In genomic region chr17:6743039-6743575, GRCm38 (mm10) we compare ENCODE assay signal across 12 mouse cellular contexts. TPM values are rescaled to one million over a fixed set of nuclear protein-coding genes. Genes with fewer than 3 reads are reported as not detected.
DNase-seq lines count a peak whose midpoint lies in the region; ATAC-seq lines count a peak whose summit lies in the region.
"Had no signal": no experiment of that assay in that cellular context is flagged by ENCODE, and none has a peak within 500 bp of the region (broad histone marks: within the 10 kb centered on the region; RNA-seq: fewer than 3 reads in every experiment).

No protein-coding gene starts in this region.

- WGBS in forebrain, embryonic 11.5 days, result 90% methylated on average over 11 of the region's 11 CpGs
- 90% methylated on average over 11 of the region's 11 CpGs for WGBS in forebrain, embryonic 12.5 days
- WGBS in kidney, embryonic 16.5 days, result 70% methylated on average over 11 of the region's 11 CpGs
- WGBS in intestine, embryonic 16.5 days, result 89% methylated on average over 11 of the region's 11 CpGs

- no peaks in the 10 kb centered on the region for H3K9me3 ChIP-seq in forebrain, embryonic 11.5 days (ENCODE audit: control insufficient read depth, low read length)
- H3K9me3 ChIP-seq in forebrain, embryonic 12.5 days, result no peaks in the 10 kb centered on the region
- H3K9me3 ChIP-seq in kidney, embryonic 16.5 days (ENCODE audit: low read length), result no peaks in the 10 kb centered on the region
- no peaks in the 10 kb centered on the region for H3K9me3 ChIP-seq in intestine, embryonic 16.5 days (ENCODE audit: control insufficient read depth, low read length)
- H3K9me3 ChIP-seq: neural tube, embryonic 12.5 days had no signal

- H3K27ac ChIP-seq in forebrain, embryonic 11.5 days (ENCODE audit: low read depth, low read length), result no peak overlapping the region
- no peak overlapping the region for H3K27ac ChIP-seq in forebrain, embryonic 12.5 days
- peak overlapping the region; percentile 78 for H3K27ac ChIP-seq in kidney, embryonic 16.5 days (ENCODE audit: low read length)
- peak overlapping the region; percentile 63 for H3K27ac ChIP-seq in intestine, embryonic 16.5 days (ENCODE audit: low read length)
- H3K27ac ChIP-seq: macrophage had no signal

- no peak overlapping the region for H3K9ac ChIP-seq in forebrain, embryonic 11.5 days (ENCODE audit: low read length)
- no peak overlapping the region for H3K9ac ChIP-seq in forebrain, embryonic 12.5 days
- H3K9ac ChIP-seq in kidney, embryonic 16.5 days (replicated peaks; ENCODE audit: low read length), result no peak overlapping the region
- H3K9ac ChIP-seq in intestine, embryonic 16.5 days (ENCODE audit: low read depth, low read length), result 0 out of 2 replicates have a peak overlapping the region, but pooled peaks have one; percentile 19
- H3K9ac ChIP-seq: hindbrain, embryonic 14.5 days; neural tube, embryonic 12.5 days had no signal

- H3K36me3 ChIP-seq in forebrain, embryonic 11.5 days (ENCODE audit: control insufficient read depth, insufficient read depth, low read length), result peaks cover 4% of the 10 kb centered on the region; the same call in 1 of the 2 replicates
- H3K36me3 ChIP-seq in forebrain, embryonic 12.5 days (replicated peaks), result peaks cover 61% of the 10 kb centered on the region
- H3K36me3 ChIP-seq in kidney, embryonic 16.5 days (ENCODE audit: insufficient read depth, low read length), result peaks cover 49% of the 10 kb centered on the region
- peaks cover 26% of the 10 kb centered on the region for H3K36me3 ChIP-seq in intestine, embryonic 16.5 days (ENCODE audit: control insufficient read depth, insufficient read depth, low read length)

- DNase-seq in forebrain, embryonic 11.5 days (ENCODE audit: low spot score), result peak; percentile 47
- no peak for DNase-seq in kidney, adult 11 months
- peak; percentile 47 for DNase-seq in CD4-positive helper T cell, adult 2 months (ENCODE audit: low read depth, low spot score)
- DNase-seq in left cerebral cortex, postnatal 36 days (ENCODE audit: low spot score in 2 of 2), result no peak
- DNase-seq in cerebellum, adult 9-11 months, result no peak
- DNase-seq: right cerebral cortex, postnatal 4 days had no signal

- intact Hi-C loops in left cerebral cortex, postnatal 36 days (cut with DNase I), result no loop called here

- no peak overlapping the region for H3K4me3 ChIP-seq in forebrain, embryonic 11.5 days (ENCODE audit: low read depth, low read length)
- no peak overlapping the region for H3K4me3 ChIP-seq in forebrain, embryonic 12.5 days (replicated peaks)
- no peak overlapping the region for H3K4me3 ChIP-seq in kidney, embryonic 16.5 days (ENCODE audit: low read length)
- no peak overlapping the region for H3K4me3 ChIP-seq in intestine, embryonic 16.5 days (ENCODE audit: low read length)
- H3K4me3 ChIP-seq: neural tube, embryonic 12.5 days had no signal

- H3K27me3 ChIP-seq in forebrain, embryonic 11.5 days (ENCODE audit: control insufficient read depth, insufficient read depth, low read length), result no peaks in the 10 kb centered on the region
- H3K27me3 ChIP-seq in forebrain, embryonic 12.5 days, result no peaks in the 10 kb centered on the region
- no peaks in the 10 kb centered on the region for H3K27me3 ChIP-seq in kidney, embryonic 16.5 days (ENCODE audit: insufficient read depth, low read length)
- no peaks in the 10 kb centered on the region for H3K27me3 ChIP-seq in intestine, embryonic 16.5 days (replicated peaks; ENCODE audit: control insufficient read depth, insufficient read depth, low read length)
- H3K27me3 ChIP-seq: neural tube, embryonic 12.5 days had no signal

- H3K4me1 ChIP-seq in forebrain, embryonic 11.5 days (replicated peaks; ENCODE audit: control insufficient read depth, insufficient read depth, low read length), result peaks cover 17% of the 10 kb centered on the region
- peaks cover 72% of the 10 kb centered on the region for H3K4me1 ChIP-seq in forebrain, embryonic 12.5 days
- peaks cover 63% of the 10 kb centered on the region for H3K4me1 ChIP-seq in kidney, embryonic 16.5 days (ENCODE audit: insufficient read depth, low read length)
- peaks cover 37% of the 10 kb centered on the region for H3K4me1 ChIP-seq in intestine, embryonic 16.5 days (ENCODE audit: control insufficient read depth, insufficient read depth, low read length)

- ATAC-seq in forebrain, embryonic 11.5 days (replicated peaks; ENCODE audit: low FRiP score), result no peak
- ATAC-seq in forebrain, embryonic 12.5 days (ENCODE audit: low FRiP score), result no peak
- no peak for ATAC-seq in kidney, embryonic 16.5 days (ENCODE audit: low FRiP score, low TSS enrichment)
- peak; percentile 8; the same call in 1 of the 2 replicates for ATAC-seq in intestine, embryonic 16.5 days

- no peak overlapping the region for H3K4me2 ChIP-seq in forebrain, embryonic 11.5 days (ENCODE audit: low read depth, low read length, severe bottlenecking)
- no peak overlapping the region for H3K4me2 ChIP-seq in forebrain, embryonic 12.5 days
- H3K4me2 ChIP-seq in kidney, embryonic 16.5 days (replicated peaks; ENCODE audit: low read depth, low read length), result no peak overlapping the region
- no peak overlapping the region for H3K4me2 ChIP-seq in intestine, embryonic 16.5 days (ENCODE audit: low read depth, low read length)
- H3K4me2 ChIP-seq: hindbrain, embryonic 14.5 days; neural tube, embryonic 12.5 days had no signal

RNA-seq across cellular contexts. Expression of gene Ezr, which starts 39.5 kb away (rescaled TPM):
- polyA plus RNA-seq in forebrain, embryonic 11.5 days (2014; fragmentation: Nextera tagmentation; extraction: Ambion mirVana), result 122 and 135 TPM in 2 replicates
- 115 and 122 TPM in 2 replicates for polyA plus RNA-seq in forebrain, embryonic 12.5 days (2016; fragmentation: Nextera tagmentation; extraction: Ambion mirVana)
- polyA plus RNA-seq in kidney, embryonic 16.5 days (2015; fragmentation: Nextera tagmentation; extraction: Ambion mirVana), result 240 and 248 TPM in 2 replicates
- 281 and 319 TPM in 2 replicates for polyA plus RNA-seq in intestine, embryonic 16.5 days (2015; fragmentation: Nextera tagmentation; extraction: Ambion mirVana)
- 10 to 100 TPM; 51.1 to 51.8 TPM for total RNA-seq in left cerebral cortex, postnatal 36 days (2021)

Comparison
In these comparisons a context has a peak if more than half of its experiments do, and no peak if none do; other contexts are left out.
1. DNase-seq: peak in forebrain, embryonic 11.5 days (single experiment) and CD4-positive helper T cell, adult 2 months (single experiment); none in kidney, adult 11 months (single experiment), left cerebral cortex, postnatal 36 days (0 of 2) and cerebellum, adult 9-11 months (single experiment).
2. H3K27ac ChIP-seq: peak in kidney, embryonic 16.5 days (single experiment) and intestine, embryonic 16.5 days (single experiment); none in forebrain, embryonic 11.5 days (single experiment) and forebrain, embryonic 12.5 days (single experiment).